Mouse (Mus musculus): Measurements from ENCODE around the gene Tmem56. TPM values are rescaled to one million over a fixed set of nuclear protein-coding genes. Genes with fewer than 3 reads are reported as not detected.

Gene Tmem56
- polyA plus RNA-seq, 1 experiment from 2014 or later: 0.84 TPM

DNA sequence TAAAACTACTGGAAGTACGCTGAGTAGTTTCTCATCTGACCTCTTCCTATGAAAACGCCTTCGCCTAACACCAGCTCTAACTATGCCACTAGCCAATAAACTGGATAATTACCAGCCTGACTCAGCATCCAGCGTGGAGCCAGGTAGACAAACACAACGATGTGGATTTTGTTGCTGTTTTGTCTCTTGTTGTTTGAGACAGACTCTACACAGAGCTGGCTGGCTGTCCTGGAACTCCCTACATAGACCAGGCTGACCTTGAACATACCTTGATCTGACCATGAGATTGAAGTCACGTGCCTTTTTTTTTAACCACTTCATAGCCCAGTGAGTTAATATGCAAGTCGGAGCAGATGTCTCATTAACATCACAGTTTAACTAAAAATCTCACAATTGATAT is 27.4 kb downstream of the Tmem56 start:
- H3K4me1 ChIP-seq (replicated peaks): no peaks in the 10 kb centered on the region
- H3K27me3 ChIP-seq (ENCODE audit: insufficient read depth, poor library complexity, severe bottlenecking): peaks cover 18% of the 10 kb centered on the region
- no peak for DNase-seq (ENCODE audit: low spot score)
- no peak overlapping the region for H3K4me3 ChIP-seq
- no peaks in the 10 kb centered on the region for H3K36me3 ChIP-seq
- 92% methylated on average over 7 of the region's 7 CpGs for WGBS
- H3K27ac ChIP-seq: no peak overlapping the region
- no peaks in the 10 kb centered on the region for H3K9me3 ChIP-seq

DNA sequence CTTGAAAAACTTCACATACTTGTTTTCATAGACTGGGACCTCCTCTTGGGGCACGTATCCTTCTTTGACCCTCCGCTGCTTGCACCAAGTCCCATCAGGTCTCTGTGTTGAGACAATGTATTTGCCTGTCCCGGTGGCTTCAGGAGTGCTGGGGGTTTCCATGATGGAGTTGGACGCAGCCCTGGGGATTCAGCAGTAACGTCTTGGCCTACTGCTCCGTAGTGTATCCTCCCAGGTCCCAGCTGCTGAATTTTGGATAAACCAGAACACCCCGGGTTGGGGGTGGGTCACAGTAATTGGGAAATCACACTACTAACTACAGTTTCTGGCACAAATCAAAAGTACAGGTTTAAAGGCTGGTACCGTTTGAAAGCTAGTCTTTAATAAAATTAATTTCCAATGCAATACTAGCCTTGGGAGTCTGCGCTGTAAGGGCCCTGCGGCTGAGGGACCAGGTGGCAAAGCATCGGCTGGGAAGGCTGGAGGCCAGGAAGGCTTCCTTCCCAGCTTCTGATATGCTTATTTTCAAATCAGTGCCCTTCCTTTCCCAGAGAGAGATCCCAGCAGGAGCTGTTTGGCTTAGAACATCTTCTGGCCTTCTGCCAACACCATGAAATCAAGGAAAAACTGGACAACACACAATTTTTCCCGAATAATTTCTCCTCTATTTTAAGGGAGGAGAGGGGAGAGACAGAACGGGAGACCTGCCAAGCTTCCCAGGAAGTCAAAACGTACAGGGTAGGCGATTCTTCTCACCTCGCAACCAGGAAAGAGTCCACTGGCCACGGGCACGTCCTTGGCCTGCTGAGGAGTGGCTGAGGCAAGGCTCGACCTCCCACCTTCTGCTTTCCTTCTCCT is 32.1 kb downstream of the Tmem56 start:
- no peak overlapping the region for H3K27ac ChIP-seq
- H3K4me3 ChIP-seq: no peak overlapping the region
- no peaks in the 10 kb centered on the region for H3K9me3 ChIP-seq
- no peak for DNase-seq (ENCODE audit: low spot score)
- 86% methylated on average over 19 of the region's 19 CpGs for WGBS
- no peaks in the 10 kb centered on the region for H3K36me3 ChIP-seq
- H3K27me3 ChIP-seq (ENCODE audit: insufficient read depth, poor library complexity, severe bottlenecking): no peaks in the 10 kb centered on the region
- no peaks in the 10 kb centered on the region for H3K4me1 ChIP-seq (replicated peaks)

- no peaks in the 10 kb centered on the region for H3K27me3 ChIP-seq (ENCODE audit: insufficient read depth, poor library complexity, severe bottlenecking)
- H3K9me3 ChIP-seq: no peaks in the 10 kb centered on the region
- no peaks in the 10 kb centered on the region for H3K4me1 ChIP-seq (replicated peaks)
- no peak overlapping the region for H3K27ac ChIP-seq
- no peak overlapping the region for H3K4me3 ChIP-seq
- 89% methylated on average over 9 of the region's 9 CpGs for WGBS
- no peak for DNase-seq (ENCODE audit: low spot score)
- H3K36me3 ChIP-seq: no peaks in the 10 kb centered on the region
Measured at GRCm38 (mm10) chr3:121250048-121250447, 32.9 kb downstream of the Tmem56 start.

- H3K27me3 ChIP-seq (ENCODE audit: insufficient read depth, poor library complexity, severe bottlenecking): no peaks in the 10 kb centered on the region
- no peaks in the 10 kb centered on the region for H3K9me3 ChIP-seq
- H3K4me3 ChIP-seq: no peak overlapping the region
- H3K27ac ChIP-seq: no peak overlapping the region
- WGBS: 87% methylated on average over 4 of the region's 4 CpGs
- no peak for DNase-seq (ENCODE audit: low spot score)
- H3K36me3 ChIP-seq: no peaks in the 10 kb centered on the region
- peaks cover 40% of the 10 kb centered on the region for H3K4me1 ChIP-seq (replicated peaks)
Measured at GRCm38 (mm10) chr3:121242941-121243340, 40.0 kb downstream of the Tmem56 start.

DNA sequence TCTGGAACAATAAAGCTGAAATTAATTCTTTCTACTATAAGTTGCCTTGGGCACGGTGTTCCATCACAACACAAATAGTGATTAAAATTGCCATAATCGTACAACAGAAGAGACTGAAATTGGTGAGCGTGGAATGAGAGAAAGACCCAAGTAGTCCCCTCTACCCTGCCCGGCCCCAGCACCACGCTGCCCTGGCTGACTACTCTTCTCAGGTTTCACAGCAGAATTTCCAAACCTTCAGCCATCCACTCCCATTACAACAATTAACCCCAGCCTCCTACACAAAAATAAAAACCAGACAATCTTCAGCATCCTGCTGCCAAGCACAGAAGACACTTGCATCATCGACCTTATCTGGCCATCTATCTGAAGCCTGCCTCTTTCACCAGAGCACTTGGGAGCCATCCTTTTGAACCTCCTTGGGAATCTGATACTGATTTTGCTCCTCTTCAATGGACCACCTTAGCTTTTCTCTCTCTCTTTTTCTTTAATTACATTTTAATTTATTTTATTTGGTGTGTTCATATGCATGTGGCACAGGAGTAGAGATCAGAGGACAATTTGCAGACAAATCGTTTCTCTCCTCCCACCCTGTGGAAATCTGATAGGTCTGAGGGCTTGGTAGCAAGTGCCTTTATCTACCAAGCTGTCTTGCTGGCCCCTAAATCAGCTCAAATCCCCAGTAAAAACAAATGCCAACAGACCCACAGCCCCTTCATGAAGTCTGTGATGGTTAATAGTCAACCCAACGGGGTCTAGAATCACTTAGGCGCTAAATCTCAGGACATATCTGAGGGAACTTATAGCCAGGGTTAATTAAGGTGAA is 40.6 kb downstream of the Tmem56 start:
- H3K27me3 ChIP-seq (ENCODE audit: insufficient read depth, poor library complexity, severe bottlenecking): no peaks in the 10 kb centered on the region
- H3K27ac ChIP-seq: 0 out of 2 replicates have a peak overlapping the region, but pooled peaks have one; percentile 19
- H3K9me3 ChIP-seq: no peaks in the 10 kb centered on the region
- no peak for DNase-seq (ENCODE audit: low spot score)
- no peak overlapping the region for H3K4me3 ChIP-seq
- no peaks in the 10 kb centered on the region for H3K36me3 ChIP-seq
- H3K4me1 ChIP-seq (replicated peaks): peaks cover 40% of the 10 kb centered on the region
- 70% methylated on average over 9 of the region's 9 CpGs for WGBS

GRCm38 (mm10) chr3:121240362-121241040 is 42.4 kb downstream of the Tmem56 start:
- no peaks in the 10 kb centered on the region for H3K36me3 ChIP-seq
- peak overlapping the region; percentile 26 for H3K4me3 ChIP-seq
- DNase-seq (ENCODE audit: low spot score): peak; percentile 31
- H3K9me3 ChIP-seq: no peaks in the 10 kb centered on the region
- 35% methylated on average over 8 of the region's 8 CpGs for WGBS
- H3K4me1 ChIP-seq (replicated peaks): peaks cover 40% of the 10 kb centered on the region
- peak overlapping the region; percentile 87 for H3K27ac ChIP-seq
- no peaks in the 10 kb centered on the region for H3K27me3 ChIP-seq (ENCODE audit: insufficient read depth, poor library complexity, severe bottlenecking)

DNA sequence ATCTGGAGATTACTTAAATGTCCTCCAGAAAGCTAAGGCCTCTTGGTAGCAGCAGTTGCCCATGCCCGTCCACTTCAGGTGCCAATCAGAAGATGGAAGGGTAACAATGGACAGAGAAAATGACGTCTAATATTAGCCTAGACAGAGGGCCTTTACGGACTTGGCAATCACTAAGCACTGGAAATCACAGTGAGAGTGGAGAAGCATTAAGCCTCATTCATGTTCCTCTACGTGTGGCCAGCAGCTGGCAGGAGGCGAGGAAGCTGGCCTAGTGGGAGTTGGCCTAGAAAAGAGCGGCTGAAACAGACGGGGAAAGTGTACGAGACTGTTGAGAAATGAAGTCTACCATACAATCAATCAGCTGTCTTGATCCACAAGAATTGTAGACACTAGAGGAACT is 43.8 kb downstream of the Tmem56 start:
- H3K4me3 ChIP-seq: no peak overlapping the region
- WGBS: 82% methylated on average over 8 of the region's 8 CpGs
- H3K27me3 ChIP-seq (ENCODE audit: insufficient read depth, poor library complexity, severe bottlenecking): no peaks in the 10 kb centered on the region
- no peak for DNase-seq (ENCODE audit: low spot score)
- peaks cover 40% of the 10 kb centered on the region for H3K4me1 ChIP-seq (replicated peaks)
- no peaks in the 10 kb centered on the region for H3K9me3 ChIP-seq
- no peak overlapping the region for H3K27ac ChIP-seq
- no peaks in the 10 kb centered on the region for H3K36me3 ChIP-seq

DNA sequence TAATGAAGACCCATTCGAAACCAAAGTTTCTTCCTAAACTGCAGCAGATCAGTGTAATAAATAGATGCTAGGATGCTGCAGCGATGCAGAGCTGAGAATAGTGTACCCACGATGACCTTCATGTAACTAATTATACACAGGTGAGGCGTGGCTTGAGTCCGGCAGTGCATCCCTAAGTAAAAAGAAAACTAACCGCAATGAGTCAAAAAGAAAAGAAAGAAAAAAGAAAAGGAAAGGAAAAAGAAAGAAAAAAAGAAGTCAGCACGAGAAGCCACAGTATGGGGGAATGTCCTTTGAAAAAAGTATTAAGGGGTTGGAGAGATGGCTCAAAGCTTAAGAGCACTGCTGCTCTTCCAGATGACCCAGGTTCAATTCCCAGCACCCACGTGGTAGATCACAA is 58.1 kb downstream of the Tmem56 start:
- Histone ChIP-seq H3K27me3 (ENCODE audit: insufficient read depth, poor library complexity, severe bottlenecking) (no peaks in the 10 kb centered on the region), H3K4me1 (replicated peaks) (no peaks in the 10 kb centered on the region), H3K4me3 (no peak overlapping the region), H3K27ac (no peak overlapping the region), H3K36me3 (no peaks in the 10 kb centered on the region), H3K9me3 (no peaks in the 10 kb centered on the region)
- DNase-seq (ENCODE audit: low spot score): no peak
- WGBS: 91% methylated on average over 8 of the region's 8 CpGs

GRCm38 (mm10) chr3:121224185-121224584 is 58.7 kb downstream of the Tmem56 start:
- no peaks in the 10 kb centered on the region for H3K4me1 ChIP-seq (replicated peaks)
- no peaks in the 10 kb centered on the region for H3K9me3 ChIP-seq
- no peak overlapping the region for H3K4me3 ChIP-seq
- H3K27ac ChIP-seq: no peak overlapping the region
- whole genome bisulfite sequencing: 90% methylated on average over 6 of the region's 6 CpGs
- no peak for DNase-seq (ENCODE audit: low spot score)
- no peaks in the 10 kb centered on the region for H3K27me3 ChIP-seq (ENCODE audit: insufficient read depth, poor library complexity, severe bottlenecking)
- H3K36me3 ChIP-seq: no peaks in the 10 kb centered on the region

GRCm38 (mm10) chr3:121221987-121222386 is 60.9 kb downstream of the Tmem56 start:
- no peak overlapping the region for H3K27ac ChIP-seq
- H3K9me3 ChIP-seq: no peaks in the 10 kb centered on the region
- H3K36me3 ChIP-seq: no peaks in the 10 kb centered on the region
- no peak for DNase-seq (ENCODE audit: low spot score)
- H3K4me1 ChIP-seq (replicated peaks): no peaks in the 10 kb centered on the region
- no peaks in the 10 kb centered on the region for H3K27me3 ChIP-seq (ENCODE audit: insufficient read depth, poor library complexity, severe bottlenecking)
- WGBS: 86% methylated on average over 7 of the region's 7 CpGs
- no peak overlapping the region for H3K4me3 ChIP-seq

GRCm38 (mm10) chr3:121217011-121217410 is 65.9 kb downstream of the Tmem56 start:
- H3K27ac ChIP-seq: no peak overlapping the region
- H3K4me1 ChIP-seq (replicated peaks): peaks cover 7% of the 10 kb centered on the region; the same call in 1 of the 2 replicates
- no peaks in the 10 kb centered on the region for H3K36me3 ChIP-seq
- H3K9me3 ChIP-seq: no peaks in the 10 kb centered on the region
- WGBS: 90% methylated on average over 6 of the region's 6 CpGs
- H3K27me3 ChIP-seq (ENCODE audit: insufficient read depth, poor library complexity, severe bottlenecking): no peaks in the 10 kb centered on the region
- no peak overlapping the region for H3K4me3 ChIP-seq
- no peak for DNase-seq (ENCODE audit: low spot score)

GRCm38 (mm10) chr3:121213501-121213900 is 69.4 kb downstream of the Tmem56 start:
- DNase-seq (ENCODE audit: low spot score): no peak
- H3K4me1 ChIP-seq (replicated peaks): peaks cover 7% of the 10 kb centered on the region
- no peaks in the 10 kb centered on the region for H3K36me3 ChIP-seq
- H3K9me3 ChIP-seq: no peaks in the 10 kb centered on the region
- no peaks in the 10 kb centered on the region for H3K27me3 ChIP-seq (ENCODE audit: insufficient read depth, poor library complexity, severe bottlenecking)
- H3K27ac ChIP-seq: no peak overlapping the region
- no peak overlapping the region for H3K4me3 ChIP-seq
- WGBS: 83% methylated on average over 3 of the region's 3 CpGs

Measured in hindbrain, embryonic 10.5 days (tissue).